Mouse (Mus musculus) adrenal gland, postnatal 4 days (tissue): ENCODE measurements around the gene Nkx2-4. TPM values are rescaled to one million over a fixed set of nuclear protein-coding genes. Genes with fewer than 3 reads are reported as not detected.

ENCODE experiments used
- total RNA-seq, 2 experiments: library from RNA; stranded (reverse); gene quantifications; 2 replicates each; pipeline ENCODE4 v1.2.3; 2021

Nkx2-4 gene
- total RNA-seq, 2 experiments from 2014 or later = not detected

Other genes with a start within 250 kb of the Nkx2-4 start
- gene Kiz, start 229.6 kb downstream of the Nkx2-4 start, total RNA-seq = 10 to 100 TPM; 46.1 to 48.0 TPM
- gene Xrn2, start 72.4 kb downstream of the Nkx2-4 start, total RNA-seq = 10 to 100 TPM; 82.6 to 89.8 TPM
- 1 to 10 TPM in 1 of 2 experiments, under 1 TPM in 1; 0.14 to 2.6 TPM for gene Nkx2-2, start 108.8 kb upstream of the Nkx2-4 start, total RNA-seq